Mouse (Mus musculus) hindbrain, embryonic 15.5 days (tissue): ENCODE data around the gene Lin52. TPM values are rescaled to one million over a fixed set of nuclear protein-coding genes. Genes with fewer than 3 reads are reported as not detected.

Experiments used
- ATAC-seq: fragments of 200-750 bp; cut with Nextera tagmentation; 2 replicates; pipeline ENCODE4 v1.8.0; 2017; ENCODE audit warnings: low read depth, moderate number of reproducible peaks, moderate TSS enrichment; ENCODE audit not compliant: low FRiP score
- H3K27ac ChIP-seq: fragments of 300-500 bp; sonication (generic); replicated peaks from 2 replicates; pipeline ENCODE4 v1.5.1; 2015; ENCODE audit warnings: mild to moderate bottlenecking, inconsistent platforms
- H3K27me3 ChIP-seq: fragments of 300-500 bp; sonication (generic); 2 replicates; pipeline ENCODE4 v1.6.1; 2015; ENCODE audit warnings: control low read depth, inconsistent platforms
- H3K36me3 ChIP-seq: fragments of 300-500 bp; sonication (generic); 2 replicates; pipeline ENCODE4 v1.6.1; 2015; ENCODE audit warnings: control low read depth, inconsistent platforms
- H3K4me1 ChIP-seq: fragments of 300-500 bp; sonication (generic); replicated peaks from 2 replicates; pipeline ENCODE4 v1.6.1; 2015; ENCODE audit warnings: control low read depth, inconsistent platforms
- H3K4me2 ChIP-seq: fragments of 300-500 bp; sonication (generic); 2 replicates; pipeline ENCODE4 v1.6.1; 2015; ENCODE audit warnings: moderate library complexity, mild to moderate bottlenecking, inconsistent platforms
- H3K4me3 ChIP-seq: fragments of 300-500 bp; sonication (generic); 2 replicates; pipeline ENCODE4 v1.5.1; 2015; ENCODE audit warnings: mild to moderate bottlenecking, inconsistent platforms
- H3K9ac ChIP-seq: fragments of 300-500 bp; sonication (generic); 2 replicates; pipeline ENCODE4 v1.6.1; 2015; ENCODE audit warnings: inconsistent platforms
- H3K9me3 ChIP-seq: fragments of 300-500 bp; sonication (generic); 2 replicates; pipeline ENCODE4 v1.6.1; 2016; ENCODE audit warnings: control low read depth, inconsistent platforms
- WGBS: fragments of 180-500 bp; shearing (Covaris S2); methylation state at CpG from one replicate; pipeline ENCODE4 v1.1.7; 2015; 5-methylcytosine and 5-hydroxymethylcytosine counted together
- polyA plus RNA-seq: library from polyadenylated mRNA; unstranded; fragments of >200 nt; fragmentation: Nextera tagmentation; extraction: Ambion mirVana; gene quantifications from 2 replicates; pipeline ENCODE4 v1.2.1, GENCODE M21; 2015

Gene Lin52
- polyA plus RNA-seq, 1 experiment from 2014 or later = 31.2 TPM

DNA sequence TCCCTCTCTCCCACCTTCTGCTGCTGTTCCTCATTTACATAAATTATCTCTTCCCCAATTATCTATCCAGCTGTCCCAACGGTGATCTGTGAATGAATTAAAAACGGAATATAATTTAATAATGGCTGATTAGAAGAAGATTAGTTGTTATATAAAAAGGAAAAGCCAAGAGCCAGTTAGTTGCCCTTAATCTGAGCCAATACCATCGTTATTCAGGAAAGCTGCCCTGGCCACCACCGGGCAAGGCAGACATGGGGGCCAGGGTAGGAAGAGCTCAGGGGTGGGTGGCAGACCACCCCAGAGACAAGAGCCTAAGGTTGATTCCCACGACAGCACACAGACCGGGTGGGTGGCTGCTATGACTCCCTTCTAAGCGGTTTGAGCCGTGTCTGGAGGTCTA, 97.0 kb downstream of the Lin52 start:
- no peak overlapping the region for H3K27ac ChIP-seq
- no peaks in the 10 kb centered on the region for H3K36me3 ChIP-seq
- no peaks in the 10 kb centered on the region for H3K9me3 ChIP-seq
- H3K4me1 ChIP-seq = 0 out of 2 replicates have a peak, but pooled peaks cover 5% of the 10 kb centered on the region
- no peak overlapping the region for H3K9ac ChIP-seq
- 32% methylated on average over 8 of the region's 8 CpGs for WGBS
- no peak overlapping the region for H3K4me3 ChIP-seq
- 0 out of 2 replicates have a peak, but pooled peaks cover 8% of the 10 kb centered on the region for H3K27me3 ChIP-seq
- ATAC-seq = no peak
- no peak overlapping the region for H3K4me2 ChIP-seq

DNA sequence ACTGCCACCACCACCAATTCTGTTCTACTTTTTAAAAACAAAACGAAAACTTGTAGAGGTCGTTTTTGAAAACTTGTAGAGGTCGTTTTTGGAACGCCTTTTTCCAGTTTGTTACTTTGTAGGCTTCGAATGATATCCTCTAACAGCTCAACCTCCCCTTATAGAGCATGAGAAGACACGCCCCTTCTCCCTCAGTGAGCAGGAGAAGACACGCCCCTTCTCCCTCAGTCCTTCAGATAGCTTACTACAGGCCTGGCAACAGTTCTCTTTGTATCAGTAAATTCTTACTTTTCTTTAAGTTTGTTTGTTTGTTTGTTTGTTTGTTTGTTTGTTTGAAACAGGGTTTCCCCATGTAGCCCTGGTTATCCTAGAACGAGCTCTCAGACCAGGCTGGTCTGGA, 104.0 kb downstream of the Lin52 start:
- Histone ChIP-seq H3K9ac (no peak overlapping the region), H3K27ac (no peak overlapping the region), H3K9me3 (no peaks in the 10 kb centered on the region), H3K27me3 (0 out of 2 replicates have a peak, but pooled peaks cover 5% of the 10 kb centered on the region), H3K4me1 (0 out of 2 replicates have a peak, but pooled peaks cover 5% of the 10 kb centered on the region), H3K36me3 (no peaks in the 10 kb centered on the region), H3K4me3 (no peak overlapping the region), H3K4me2 (no peak overlapping the region)
- ATAC-seq = no peak
- WGBS = 64% methylated on average over 8 of the region's 8 CpGs

DNA sequence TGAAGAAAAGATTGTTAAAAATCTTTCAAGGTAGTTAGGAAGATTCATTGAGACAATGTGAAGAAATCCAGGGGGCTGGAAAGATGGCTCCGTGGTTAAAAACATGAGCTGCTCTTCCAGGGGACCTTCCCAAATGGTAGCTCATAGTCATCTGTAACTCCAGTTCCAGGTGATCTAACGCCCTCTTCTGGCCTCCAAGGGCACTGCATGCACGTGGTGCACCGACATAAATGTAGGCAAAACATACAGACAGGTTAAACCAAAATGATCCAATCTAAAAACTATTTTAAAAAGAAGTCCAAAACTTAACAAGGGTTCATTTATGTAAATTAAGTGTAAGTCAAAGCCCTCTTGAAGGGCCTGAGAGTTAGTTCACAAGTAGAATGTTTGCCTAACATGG, 111.3 kb downstream of the Lin52 start:
- H3K36me3 ChIP-seq = no peaks in the 10 kb centered on the region
- WGBS = 57% methylated on average over 4 of the region's 4 CpGs
- no peaks in the 10 kb centered on the region for H3K4me1 ChIP-seq
- no peak overlapping the region for H3K4me3 ChIP-seq
- no peaks in the 10 kb centered on the region for H3K9me3 ChIP-seq
- H3K27ac ChIP-seq = no peak overlapping the region
- H3K9ac ChIP-seq = no peak overlapping the region
- H3K4me2 ChIP-seq = no peak overlapping the region
- ATAC-seq = no peak
- H3K27me3 ChIP-seq = peaks cover 15% of the 10 kb centered on the region

GRCm38 (mm10) chr12:84567576-84567975, 116.4 kb downstream of the Lin52 start:
- ATAC-seq = no peak
- no peaks in the 10 kb centered on the region for H3K9me3 ChIP-seq
- H3K36me3 ChIP-seq = no peaks in the 10 kb centered on the region
- H3K4me2 ChIP-seq = no peak overlapping the region
- WGBS = 82% methylated on average over 6 of the region's 6 CpGs
- peaks cover 17% of the 10 kb centered on the region for H3K4me1 ChIP-seq
- no peak overlapping the region for H3K27ac ChIP-seq
- no peak overlapping the region for H3K9ac ChIP-seq
- peaks cover 50% of the 10 kb centered on the region for H3K27me3 ChIP-seq
- H3K4me3 ChIP-seq = no peak overlapping the region

- Histone ChIP-seq H3K36me3 (no peaks in the 10 kb centered on the region), H3K4me1 (peaks cover 17% of the 10 kb centered on the region), H3K27ac (no peak within 1 kb of the TSS), H3K27me3 (peaks cover 67% of the 10 kb centered on the region), H3K4me2 (peak within 1 kb of the TSS; percentile 15), H3K9ac (no peak within 1 kb of the TSS), H3K4me3 (peak within 1 kb of the TSS; percentile 21), H3K9me3 (no peaks in the 10 kb centered on the region)
- no peak for ATAC-seq
- 2% methylated on average over 25 of the region's 25 CpGs for whole genome bisulfite sequencing
These were observed 118.2 kb downstream of the Lin52 start, which contains the start of gene Vsx2 for GRCm38 (mm10) chr12:84569336-84569970. Vsx2 (plus strand) TSS chr12:84569762.

DNA sequence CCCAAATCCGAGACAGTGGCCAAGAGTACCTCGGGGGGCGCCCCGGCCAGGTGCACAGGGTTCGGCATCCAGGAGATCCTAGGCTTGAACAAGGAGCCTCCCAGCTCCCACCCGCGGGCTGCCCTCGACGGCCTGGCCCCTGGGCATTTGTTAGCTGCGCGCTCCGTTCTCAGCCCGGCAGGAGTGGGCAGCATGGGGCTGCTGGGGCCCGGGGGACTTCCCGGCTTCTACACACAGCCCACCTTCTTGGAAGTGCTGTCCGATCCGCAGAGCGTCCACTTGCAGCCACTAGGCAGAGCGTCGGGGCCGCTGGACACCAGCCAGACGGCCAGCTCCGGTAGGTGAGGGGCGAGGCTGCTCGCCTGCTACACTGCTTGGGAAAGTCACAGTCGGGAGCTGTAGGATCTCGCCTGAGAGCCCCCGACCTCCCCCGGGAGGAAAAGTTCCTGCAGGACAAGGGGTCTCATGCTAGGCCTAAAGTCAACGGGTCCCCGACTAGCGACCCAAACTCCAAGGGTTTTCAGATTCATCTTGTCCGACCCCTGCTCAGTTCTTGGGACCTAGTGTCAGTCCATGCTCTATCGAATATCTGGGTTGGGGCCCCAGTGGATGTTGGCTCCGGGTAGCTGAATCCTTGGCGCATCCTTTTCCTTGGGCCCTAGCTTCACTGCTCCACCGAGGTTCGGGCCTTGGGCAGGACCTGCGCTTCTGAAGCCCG, 118.9 kb downstream of the Lin52 start:
- H3K4me1 ChIP-seq = peaks cover 17% of the 10 kb centered on the region
- H3K4me2 ChIP-seq = peak overlapping the region; percentile 15; the same call in 1 of the 2 replicates
- no peaks in the 10 kb centered on the region for H3K36me3 ChIP-seq
- no peaks in the 10 kb centered on the region for H3K9me3 ChIP-seq
- no peak overlapping the region for H3K27ac ChIP-seq
- 2% methylated on average over 40 of the region's 40 CpGs for WGBS
- ATAC-seq = 0 out of 2 replicates have a peak, but pooled peaks have one; percentile 34
- no peak overlapping the region for H3K9ac ChIP-seq
- H3K4me3 ChIP-seq = peak overlapping the region; percentile 21
- peaks cover 72% of the 10 kb centered on the region for H3K27me3 ChIP-seq

- Histone ChIP-seq H3K4me3 (peak overlapping the region; percentile 21; the same call in 1 of the 2 replicates), H3K36me3 (no peaks in the 10 kb centered on the region), H3K4me2 (no peak overlapping the region), H3K4me1 (peaks cover 17% of the 10 kb centered on the region), H3K9ac (no peak overlapping the region), H3K27me3 (peaks cover 77% of the 10 kb centered on the region), H3K27ac (no peak overlapping the region), H3K9me3 (no peaks in the 10 kb centered on the region)
- WGBS = 1% methylated on average over 34 of the region's 34 CpGs
- ATAC-seq = no peak
These were observed 119.6 kb downstream of the Lin52 start for GRCm38 (mm10) chr12:84570694-84571415.

DNA sequence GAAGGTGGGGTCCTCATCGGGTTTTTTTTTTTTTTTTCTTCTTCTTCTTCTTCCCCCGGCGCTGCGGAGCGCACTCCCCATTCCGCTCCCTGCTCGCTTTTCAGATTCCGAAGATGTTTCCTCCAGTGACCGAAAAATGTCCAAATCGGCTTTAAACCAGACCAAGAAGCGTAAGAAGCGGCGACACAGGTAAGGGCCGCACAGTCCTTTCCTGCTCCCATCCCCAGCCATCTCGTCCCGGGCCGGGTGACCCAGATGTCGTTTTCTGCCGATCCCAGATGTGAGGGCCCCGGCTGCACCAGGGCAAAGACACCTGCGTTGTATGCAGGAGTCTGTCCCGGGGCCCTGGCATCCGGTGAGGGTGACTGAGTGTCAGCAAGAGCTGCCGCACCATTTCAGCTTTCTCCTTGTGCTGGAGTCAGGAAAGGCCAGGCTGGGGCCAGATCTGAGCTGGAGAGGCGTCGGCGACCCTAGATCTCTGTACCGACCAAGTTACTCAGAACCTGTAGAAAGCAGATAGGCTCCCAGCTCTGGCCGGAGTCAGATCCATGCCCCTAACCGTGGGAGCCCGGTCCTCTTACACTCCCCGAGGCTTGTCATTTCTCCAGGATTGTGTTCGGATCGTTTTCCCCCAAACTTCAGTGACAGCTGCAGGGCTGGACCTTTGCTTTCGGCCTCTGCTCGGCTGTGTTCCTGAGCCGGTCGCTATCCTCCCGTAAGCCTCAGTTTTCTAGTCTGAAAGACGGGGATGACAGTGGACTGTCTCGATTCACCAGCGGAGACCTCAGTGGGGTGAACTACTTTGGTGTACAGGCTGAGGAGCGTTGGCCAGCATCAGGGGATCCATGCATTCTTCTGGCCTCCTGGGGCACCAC, 120.5 kb downstream of the Lin52 start:
- WGBS = 1% methylated on average over 43 of the region's 43 CpGs
- H3K4me3 ChIP-seq = 0 out of 2 replicates have a peak overlapping the region, but pooled peaks have one; percentile 12
- H3K4me2 ChIP-seq = no peak overlapping the region

GRCm38 (mm10) chr12:84572341-84572720, 121.1 kb downstream of the Lin52 start:
- Histone ChIP-seq H3K27me3 (peaks cover 83% of the 10 kb centered on the region), H3K4me1 (peaks cover 17% of the 10 kb centered on the region), H3K4me2 (no peak overlapping the region), H3K27ac (no peak overlapping the region), H3K36me3 (no peaks in the 10 kb centered on the region), H3K9ac (no peak overlapping the region), H3K4me3 (no peak overlapping the region), H3K9me3 (no peaks in the 10 kb centered on the region)
- WGBS = 4% methylated on average over 7 of the region's 7 CpGs
- no peak for ATAC-seq

More for the DNA sequence above, 120.5 kb downstream of the Lin52 start:
- no peak for ATAC-seq
- H3K9ac ChIP-seq = no peak overlapping the region
- peaks cover 17% of the 10 kb centered on the region for H3K4me1 ChIP-seq
- H3K27ac ChIP-seq = no peak overlapping the region
- no peaks in the 10 kb centered on the region for H3K36me3 ChIP-seq
- H3K9me3 ChIP-seq = no peaks in the 10 kb centered on the region
- peaks cover 81% of the 10 kb centered on the region for H3K27me3 ChIP-seq

GRCm38 (mm10) chr12:84573094-84573493, 121.9 kb downstream of the Lin52 start:
- Histone ChIP-seq H3K9ac (no peak overlapping the region), H3K4me3 (no peak overlapping the region), H3K9me3 (no peaks in the 10 kb centered on the region), H3K27me3 (peaks cover 81% of the 10 kb centered on the region), H3K36me3 (no peaks in the 10 kb centered on the region), H3K4me2 (no peak overlapping the region), H3K27ac (no peak overlapping the region), H3K4me1 (peaks cover 17% of the 10 kb centered on the region)
- WGBS = 14% methylated on average over 7 of the region's 7 CpGs
- ATAC-seq = no peak

DNA sequence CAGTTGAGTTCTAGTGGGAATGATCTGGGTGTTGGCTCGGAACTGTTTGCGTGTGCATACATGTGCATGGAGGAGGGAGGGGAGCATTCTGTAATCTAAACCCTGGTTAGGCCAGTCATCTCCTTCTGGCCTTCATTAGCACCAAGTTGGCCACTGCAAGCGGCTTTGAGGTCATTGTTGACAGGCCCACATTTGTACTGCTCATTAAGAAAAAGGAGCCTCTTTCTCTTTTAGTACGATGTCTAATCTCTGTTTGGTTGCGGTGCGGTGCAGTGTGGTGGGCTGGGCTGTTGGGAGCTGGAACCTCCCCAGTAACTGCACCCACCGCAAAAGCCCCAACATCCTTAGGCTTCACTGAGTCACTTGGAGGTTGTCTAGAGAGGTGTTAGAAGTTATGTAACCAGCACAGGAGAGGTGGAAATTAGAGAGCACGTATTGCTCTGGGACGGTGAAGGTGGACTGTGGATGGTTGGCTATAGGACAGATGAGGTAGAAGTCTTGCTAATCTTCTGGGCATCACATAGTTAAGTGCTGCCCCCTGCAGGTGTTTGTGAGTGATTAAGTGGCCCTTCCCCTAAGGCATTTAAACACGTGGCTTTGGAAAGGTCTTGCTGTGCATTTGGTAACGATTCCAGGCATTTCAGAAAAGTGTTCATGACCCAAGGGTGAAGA, 126.7 kb downstream of the Lin52 start:
- WGBS = 78% methylated on average over 11 of the region's 11 CpGs
- no peaks in the 10 kb centered on the region for H3K4me1 ChIP-seq
- H3K27ac ChIP-seq = no peak overlapping the region
- no peaks in the 10 kb centered on the region for H3K36me3 ChIP-seq
- no peak for ATAC-seq
- no peak overlapping the region for H3K4me2 ChIP-seq
- H3K27me3 ChIP-seq = peaks cover 51% of the 10 kb centered on the region
- no peak overlapping the region for H3K9ac ChIP-seq
- no peaks in the 10 kb centered on the region for H3K9me3 ChIP-seq
- H3K4me3 ChIP-seq = no peak overlapping the region
